Comparison of ENCODE assay signal across 13 mouse cellular contexts in genomic region chrX:142737099-142737498, GRCm38 (mm10). TPM values are rescaled to one million over a fixed set of nuclear protein-coding genes. Genes with fewer than 3 reads are reported as not detected.
DNase-seq lines count a peak whose midpoint lies in the region; ATAC-seq and TF ChIP-seq lines count a peak whose summit lies in the region.
"Had no signal": no experiment of that assay in that cellular context is flagged by ENCODE, and none has a peak within 500 bp of the region (broad histone marks: within the 10 kb centered on the region; RNA-seq: fewer than 3 reads in every experiment).

No protein-coding gene starts in this region.

- no peak for DNase-seq in heart, embryonic 10.5 days (ENCODE audit: low spot score)
- DNase-seq in fibroblast of lung, adult 2 months (ENCODE audit: low read depth): peak; percentile 6
- peak; percentile 45 for DNase-seq in naive thymus-derived CD4-positive, alpha-beta T cell, adult 2 months (ENCODE audit: low read depth)
- DNase-seq in gastrocnemius, adult 2 months: no peak
- no peak for DNase-seq in MN1 (ENCODE audit: low spot score)
- DNase-seq: layer of hippocampus, postnatal 36 days; thymus, postnatal 4 days had no signal

- no peak for TF ChIP-seq CTCF in gastrocnemius, adult 2 months (IDR thresholded peaks at IDR 0.05)

- H3K4me2 ChIP-seq in heart, embryonic 13.5 days: no peak overlapping the region
- H3K4me2 ChIP-seq: heart, embryonic 15.5 days; hindbrain, embryonic 12.5 days; limb, embryonic 13.5 days; midbrain, embryonic 11.5 days had no signal

- H3K9ac ChIP-seq in heart, embryonic 13.5 days: no peak overlapping the region
- H3K9ac ChIP-seq: heart, embryonic 15.5 days; hindbrain, embryonic 12.5 days; limb, embryonic 13.5 days had no signal

- 52% methylated on average over 4 of the region's 4 CpGs for WGBS in heart, embryonic 13.5 days
- 58% methylated on average over 4 of the region's 4 CpGs for WGBS in heart, embryonic 10.5 days

- H3K27ac ChIP-seq in heart, embryonic 13.5 days (replicated peaks): peak overlapping the region; percentile 54
- no peak overlapping the region for H3K27ac ChIP-seq in heart, embryonic 10.5 days
- no peak overlapping the region for H3K27ac ChIP-seq in gastrocnemius, adult 2 months
- H3K27ac ChIP-seq: hindbrain, embryonic 12.5 days; limb, embryonic 13.5 days had no signal

- no peak overlapping the region for H3K4me3 ChIP-seq in heart, embryonic 13.5 days
- H3K4me3 ChIP-seq in heart, embryonic 10.5 days: no peak overlapping the region
- H3K4me3 ChIP-seq in gastrocnemius, adult 2 months: no peak overlapping the region
- H3K4me3 ChIP-seq: heart, embryonic 15.5 days; hindbrain, embryonic 12.5 days; limb, embryonic 13.5 days had no signal

- ATAC-seq in heart, embryonic 13.5 days (ENCODE audit: extremely low read depth, insufficient number of reproducible peaks, low FRiP score, low TSS enrichment): no peak
- ATAC-seq in CD4-positive, CD25-positive, alpha-beta regulatory T cell, adult 4 months: peak; percentile 92

- intact Hi-C loops in gastrocnemius, adult 2 months (cut with DNase I): loop anchor here (10.0 kb wide), 1 partner anchor 58 kb away; no protein-coding TSS in a partner anchor

- peaks cover 19% of the 10 kb centered on the region for H3K4me1 ChIP-seq in heart, embryonic 13.5 days
- peaks cover 4% of the 10 kb centered on the region; the same call in 1 of the 2 replicates for H3K4me1 ChIP-seq in heart, embryonic 10.5 days
- H3K4me1 ChIP-seq: hindbrain, embryonic 12.5 days had no signal

- no peaks in the 10 kb centered on the region for H3K9me3 ChIP-seq in heart, embryonic 13.5 days
- H3K9me3 ChIP-seq in heart, embryonic 10.5 days: no peaks in the 10 kb centered on the region
- H3K9me3 ChIP-seq: heart, embryonic 15.5 days; hindbrain, embryonic 12.5 days; limb, embryonic 13.5 days had no signal

- peaks cover 5% of the 10 kb centered on the region; the same call in 1 of the 2 replicates for H3K36me3 ChIP-seq in heart, embryonic 13.5 days
- H3K36me3 ChIP-seq in heart, embryonic 10.5 days: peaks cover 10% of the 10 kb centered on the region
- H3K36me3 ChIP-seq: heart, embryonic 15.5 days; hindbrain, embryonic 12.5 days had no signal

- no peaks in the 10 kb centered on the region for H3K27me3 ChIP-seq in heart, embryonic 13.5 days (replicated peaks)
- H3K27me3 ChIP-seq in heart, embryonic 10.5 days (ENCODE audit: insufficient read depth, poor library complexity, severe bottlenecking): no peaks in the 10 kb centered on the region
- H3K27me3 ChIP-seq: heart, embryonic 15.5 days had no signal

RNA-seq across cellular contexts. Expression of gene Tmem164, which starts 55.9 kb away (rescaled TPM):
- 48.3 and 52.9 TPM in 2 replicates for polyA plus RNA-seq in heart, embryonic 13.5 days (2015; fragmentation: Nextera tagmentation; extraction: Ambion mirVana)
- polyA plus RNA-seq in heart, embryonic 10.5 days (2016; fragmentation: Nextera tagmentation; extraction: Ambion mirVana): 55.3 and 77.0 TPM in 2 replicates
- polyA plus RNA-seq in CD4-positive, CD25-positive, alpha-beta regulatory T cell, adult 4 months (2017; shearing (Covaris generic)): 10 to 100 TPM; 20.1 to 23.9 TPM
- total RNA-seq in gastrocnemius, adult 2 months (2021): 1 to 10 TPM; 1.7 to 2.9 TPM

Comparison
In these comparisons a context has a peak if more than half of its experiments do, and no peak if none do; other contexts are left out.
1. DNase-seq: peak in fibroblast of lung, adult 2 months (single experiment) and naive thymus-derived CD4-positive, alpha-beta T cell, adult 2 months (single experiment); none in heart, embryonic 10.5 days (single experiment), gastrocnemius, adult 2 months (single experiment) and MN1 (single experiment).